Mouse (Mus musculus): ENCODE data around the gene Cntrl.

Gene Cntrl

GRCm38 (mm10) chr2:35131991-35132661 is 22.8 kb downstream of the Cntrl start:
- DNase-seq: peak; percentile 97

GRCm38 (mm10) chr2:35132662-35133055 is 23.4 kb downstream of the Cntrl start:
- DNase-seq: no peak

GRCm38 (mm10) chr2:35133891-35134290 is 24.6 kb downstream of the Cntrl start:
- no peak for DNase-seq

- DNase-seq: no peak
Measured at GRCm38 (mm10) chr2:35138576-35138975, 29.3 kb downstream of the Cntrl start.

- DNase-seq: no peak
Measured at GRCm38 (mm10) chr2:35141673-35142072, 32.4 kb downstream of the Cntrl start.

GRCm38 (mm10) chr2:35148806-35149205 is 39.5 kb downstream of the Cntrl start:
- DNase-seq: no peak

GRCm38 (mm10) chr2:35151303-35151882 is 42.1 kb downstream of the Cntrl start:
- no peak for DNase-seq

- DNase-seq: no peak
Measured at GRCm38 (mm10) chr2:35153179-35153578, 43.9 kb downstream of the Cntrl start.

- DNase-seq: no peak
Measured at GRCm38 (mm10) chr2:35153844-35154554, 44.7 kb downstream of the Cntrl start.

- DNase-seq: no peak
Measured at GRCm38 (mm10) chr2:35156985-35157384, 47.7 kb downstream of the Cntrl start.

GRCm38 (mm10) chr2:35157836-35158235 is 48.5 kb downstream of the Cntrl start:
- DNase-seq: no peak

- DNase-seq: no peak
Measured at GRCm38 (mm10) chr2:35158358-35158757, 49.1 kb downstream of the Cntrl start.

GRCm38 (mm10) chr2:35160206-35160605 is 50.9 kb downstream of the Cntrl start:
- DNase-seq: peak; percentile 37

- DNase-seq: no peak
Measured at GRCm38 (mm10) chr2:35161846-35162488, 52.7 kb downstream of the Cntrl start.

- no peak for DNase-seq
Measured at GRCm38 (mm10) chr2:35163396-35163795, 54.1 kb downstream of the Cntrl start.

GRCm38 (mm10) chr2:35165416-35165815 is 56.1 kb downstream of the Cntrl start:
- DNase-seq: no peak

- DNase-seq: no peak
Measured at GRCm38 (mm10) chr2:35166816-35167215, 57.5 kb downstream of the Cntrl start.

GRCm38 (mm10) chr2:35169452-35169851 is 60.2 kb downstream of the Cntrl start:
- no peak for DNase-seq

GRCm38 (mm10) chr2:35171341-35171861 is 62.1 kb downstream of the Cntrl start:
- DNase-seq: peak; percentile 76

- DNase-seq: no peak
Measured at GRCm38 (mm10) chr2:35172246-35172645, 63.0 kb downstream of the Cntrl start.

- DNase-seq: no peak
Measured at GRCm38 (mm10) chr2:35173666-35174065, 64.4 kb downstream of the Cntrl start.

- peak; percentile 43 for DNase-seq
Measured at GRCm38 (mm10) chr2:35174100-35174499, 64.8 kb downstream of the Cntrl start.

Data from kidney, postnatal 10 days (tissue).